Mouse (Mus musculus): ENCODE measurements around the gene Ikbkg.
"Not testable (repeated sequence)": the region's sequence is repeated elsewhere in the genome, so short reads cannot be mapped to it uniquely, and the experiment has no call there.

The Ikbkg gene

DNA sequence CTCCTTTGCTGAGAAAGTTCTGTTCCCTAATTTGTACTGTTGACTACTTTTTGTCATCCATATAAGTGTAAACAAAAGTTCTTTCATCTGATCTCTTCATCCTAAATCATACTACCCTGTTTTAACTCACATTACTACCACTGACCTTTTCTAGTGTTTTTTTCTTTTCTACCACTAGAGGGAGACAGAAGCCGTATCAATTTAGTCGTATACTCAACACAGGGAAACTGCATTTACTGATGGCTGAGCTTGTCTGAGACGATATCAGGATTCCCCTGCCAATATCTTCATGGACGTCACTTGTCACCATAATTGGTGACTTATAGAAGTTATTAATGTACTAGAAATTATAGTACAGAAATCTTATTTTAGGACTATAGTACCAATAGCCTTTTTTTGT, 59.7 kb downstream of the Ikbkg start:
- DNase-seq = no peak

DNA sequence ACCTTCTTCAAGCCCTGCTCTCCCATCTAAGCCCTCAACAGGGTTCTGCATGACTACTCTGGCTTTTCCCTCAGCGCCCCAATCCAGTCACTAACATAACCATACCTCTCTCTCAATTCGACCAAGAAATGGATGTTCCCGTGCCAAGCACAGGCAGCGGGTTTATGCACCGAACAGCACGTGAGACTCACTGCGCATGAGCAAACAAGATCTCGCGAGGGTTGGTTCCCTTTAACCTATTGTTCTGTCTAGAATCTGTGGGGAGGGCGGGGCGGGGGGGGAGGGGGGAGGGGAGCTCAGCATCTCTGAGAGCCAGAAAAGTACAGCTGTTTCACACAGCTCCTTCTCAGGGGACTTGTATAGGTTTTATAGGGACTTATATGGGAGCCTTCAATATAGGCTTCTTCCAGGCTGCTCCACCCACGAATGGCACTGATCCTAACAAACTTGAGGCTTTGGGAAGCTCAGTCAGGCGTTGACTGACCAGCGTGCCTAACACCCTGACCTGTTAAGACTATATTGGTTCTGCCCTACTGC, 88.3 kb downstream of the Ikbkg start, which contains the start of gene Gm6880:
Gene Gm6880, minus strand, starts transcription at position 51 of the 537 bp plus-strand sequence.
- DNase-seq = not testable (repeated sequence)

DNA sequence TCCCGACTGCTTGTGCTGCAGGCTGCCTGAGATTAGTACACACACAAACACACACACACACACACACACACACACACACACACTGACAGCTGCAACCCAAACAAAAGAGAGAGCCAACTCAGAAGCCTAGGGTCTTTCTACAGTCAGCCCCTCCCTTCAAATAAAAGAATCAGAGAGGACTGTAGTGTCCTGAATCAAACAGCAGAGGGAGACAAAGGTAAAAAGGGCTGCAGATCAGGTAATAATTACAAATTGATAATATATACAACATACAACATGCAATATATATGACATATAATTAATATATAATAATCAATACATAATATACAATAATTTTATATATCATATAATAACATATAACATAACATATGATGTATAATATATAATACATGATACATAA, 104.0 kb downstream of the Ikbkg start:
- DNase-seq = no peak

Data from right cerebral cortex, postnatal 4 days (tissue).